Mouse (Mus musculus) liver, postnatal 0 days (tissue): ENCODE data around the gene Celsr3. TPM values are rescaled to one million over a fixed set of nuclear protein-coding genes. Genes with fewer than 3 reads are reported as not detected.

Experiments used
- ATAC-seq: fragments of 200-750 bp; cut with Nextera tagmentation; 2 replicates; pipeline ENCODE4 v1.8.0; 2017; ENCODE audit warnings: mild to moderate bottlenecking, moderate library complexity
- DNase-seq: peaks from one replicate; pipeline ENCODE4 v3.0.0-alpha.2; 2016
- H3K27ac ChIP-seq: fragments of 300-500 bp; sonication (generic); 2 replicates; pipeline ENCODE4 v1.5.1; 2014; ENCODE audit warnings: antibody characterized with exemption, moderate library complexity, mild to moderate bottlenecking, low read depth
- H3K27me3 ChIP-seq: fragments of 300-500 bp; sonication (generic); 2 replicates; pipeline ENCODE4 v1.6.1; 2014; ENCODE audit warnings: low read length, control low read depth, mixed read lengths; ENCODE audit not compliant: insufficient read depth
- H3K36me3 ChIP-seq: fragments of 300-500 bp; sonication (generic); replicated peaks from 2 replicates; pipeline ENCODE4 v1.6.1; 2014; ENCODE audit warnings: mild to moderate bottlenecking, control low read depth, low read length, moderate library complexity, mixed read lengths; ENCODE audit not compliant: insufficient read depth
- H3K4me1 ChIP-seq: fragments of 300-500 bp; sonication (generic); 2 replicates; pipeline ENCODE4 v1.6.1; 2014; ENCODE audit warnings: antibody characterized with exemption, mild to moderate bottlenecking, control low read depth; ENCODE audit not compliant: insufficient read depth
- H3K4me2 ChIP-seq: fragments of 300-500 bp; sonication (generic); 2 replicates; pipeline ENCODE4 v1.6.1; 2014; ENCODE audit warnings: low read depth, mild to moderate bottlenecking, low read length, moderate library complexity, mixed read lengths
- H3K4me3 ChIP-seq: fragments of 300-500 bp; sonication (generic); 2 replicates; pipeline ENCODE4 v1.5.1; 2014; ENCODE audit warnings: low read depth, low read length
- H3K9ac ChIP-seq: fragments of 300-500 bp; sonication (generic); replicated peaks from 2 replicates; pipeline ENCODE4 v1.6.1; 2014; ENCODE audit warnings: mild to moderate bottlenecking, moderate library complexity
- H3K9me3 ChIP-seq: fragments of 300-500 bp; sonication (generic); 2 replicates; pipeline ENCODE4 v1.6.1; 2016; ENCODE audit warnings: mild to moderate bottlenecking, control low read depth, low read length, mixed read lengths
- CTCF ChIP-seq: sonication (generic); IDR thresholded peaks from 2 replicates; pipeline ENCODE4 v1.5.1; 2016; ENCODE audit warnings: antibody characterized with exemption, low read depth
- EP300 ChIP-seq: IDR thresholded peaks from 2 replicates; pipeline ENCODE4 v1.6.1; 2016; ENCODE audit warnings: antibody characterized with exemption, low read depth, mild to moderate bottlenecking
- WGBS: fragments of 180-500 bp; shearing (Covaris S2); extraction: QIAGEN DNeasy Blood & Tissue Kit; methylation state at CpG from one replicate; pipeline ENCODE4 v1.1.7; 2014; ENCODE audit not compliant: insufficient replicate concordance; 5-methylcytosine and 5-hydroxymethylcytosine counted together
- microRNA-seq: library from miRNA; unstranded; fragments of <30 nt; microRNA quantifications from one replicate; pipeline ENCODE4, GENCODE M21; 2016
- polyA plus RNA-seq: library from polyadenylated mRNA; unstranded; fragments of >200 nt; fragmentation: Nextera tagmentation; extraction: Ambion mirVana; gene quantifications from 2 replicates; pipeline ENCODE4 v1.2.1, GENCODE M21; 2015

The Celsr3 gene
- polyA plus RNA-seq, 1 experiment from 2014 or later, result 0.23 TPM

GRCm38 (mm10) chr9:108853635-108854240, 27.6 kb downstream of the Celsr3 start:
- Histone ChIP-seq H3K36me3 (0 out of 2 replicates have a peak, but pooled peaks cover 3% of the 10 kb centered on the region), H3K27me3 (no peaks in the 10 kb centered on the region), H3K27ac (peak overlapping the region; percentile 80), H3K4me1 (peaks cover 24% of the 10 kb centered on the region), H3K4me2 (peak overlapping the region; percentile 100), H3K9ac (peak overlapping the region; percentile 75), H3K4me3 (peak overlapping the region; percentile 69), H3K9me3 (no peaks in the 10 kb centered on the region)
- peak; percentile 81 for TF ChIP-seq CTCF
- no peak for TF ChIP-seq EP300
- peak; percentile 96 for ATAC-seq
- 2% methylated on average over 25 of the region's 25 CpGs for WGBS
- DNase-seq, result peak; percentile 91

GRCm38 (mm10) chr9:108854241-108854696, 28.1 kb downstream of the Celsr3 start:
- Histone ChIP-seq H3K9me3 (no peaks in the 10 kb centered on the region), H3K27ac (peak overlapping the region; percentile 80), H3K4me3 (peak overlapping the region; percentile 69), H3K27me3 (no peaks in the 10 kb centered on the region), H3K9ac (peak overlapping the region; percentile 75), H3K4me1 (peaks cover 29% of the 10 kb centered on the region), H3K36me3 (0 out of 2 replicates have a peak, but pooled peaks cover 3% of the 10 kb centered on the region), H3K4me2 (peak overlapping the region; percentile 100)
- DNase-seq, result peak; percentile 83
- under 1% methylated on average over 28 of the region's 28 CpGs for WGBS
- no peak for TF ChIP-seq CTCF
- no peak for TF ChIP-seq EP300
- ATAC-seq, result peak; percentile 77

GRCm38 (mm10) chr9:108855335-108855734, 29.2 kb downstream of the Celsr3 start:
- Histone ChIP-seq H3K27me3 (no peaks in the 10 kb centered on the region), H3K4me2 (0 out of 2 replicates have a peak overlapping the region, but pooled peaks have one; percentile 100), H3K27ac (no peak overlapping the region), H3K4me1 (peaks cover 29% of the 10 kb centered on the region), H3K9ac (no peak overlapping the region), H3K4me3 (no peak overlapping the region), H3K9me3 (no peaks in the 10 kb centered on the region), H3K36me3 (0 out of 2 replicates have a peak, but pooled peaks cover 3% of the 10 kb centered on the region)
- 52% methylated on average over 5 of the region's 5 CpGs for WGBS
- no peak for ATAC-seq
- DNase-seq, result no peak
- no peak for TF ChIP-seq CTCF
- TF ChIP-seq EP300, result no peak

- Histone ChIP-seq H3K27me3 (no peaks in the 10 kb centered on the region), H3K4me2 (no peak overlapping the region), H3K27ac (no peak overlapping the region), H3K4me3 (no peak overlapping the region), H3K4me1 (peaks cover 20% of the 10 kb centered on the region), H3K9ac (no peak overlapping the region), H3K9me3 (no peaks in the 10 kb centered on the region), H3K36me3 (0 out of 2 replicates have a peak, but pooled peaks cover 3% of the 10 kb centered on the region)
- DNase-seq (no peak), ATAC-seq (no peak)
- no peak for TF ChIP-seq CTCF
- no peak for TF ChIP-seq EP300
- 60% methylated on average over 8 of the region's 8 CpGs for WGBS
These were observed 32.8 kb downstream of the Celsr3 start for GRCm38 (mm10) chr9:108858792-108859527.

Small RNAs within 50 kb of the gene (microRNA-seq; reads per million reads assigned to microRNA genes)
- not detected for gene Gm23156

Other genes with a start within 250 kb of the Celsr3 start
- gene Wdr6, start 247.6 kb upstream of the Celsr3 start, polyA plus RNA-seq, result 4.5 and 5.7 TPM in 2 replicates
- gene P4htm, start 228.7 kb upstream of the Celsr3 start, polyA plus RNA-seq, result 0.40 and 0.41 TPM in 2 replicates
- gene Arih2, start 176.9 kb upstream of the Celsr3 start, polyA plus RNA-seq, result 16.3 and 19.8 TPM in 2 replicates
- gene Slc25a20, start 164.2 kb upstream of the Celsr3 start, polyA plus RNA-seq, result 104 and 114 TPM in 2 replicates
- gene Prkar2a, start 137.0 kb upstream of the Celsr3 start, polyA plus RNA-seq, result 8.2 and 9.7 TPM in 2 replicates
- 12.4 and 18.6 TPM in 2 replicates for gene Ip6k2, start 42.5 kb upstream of the Celsr3 start, polyA plus RNA-seq
- gene Nckipsd, start 18.0 kb upstream of the Celsr3 start, polyA plus RNA-seq, result 4.5 TPM in 2 replicates
- 2.4 TPM in 2 replicates for gene Slc26a6, start 27.0 kb downstream of the Celsr3 start, polyA plus RNA-seq
- not detected in 2 replicates for gene Tmem89, start 88.3 kb downstream of the Celsr3 start, polyA plus RNA-seq
- gene Uqcrc1, start 110.3 kb downstream of the Celsr3 start, polyA plus RNA-seq, result 333 and 345 TPM in 2 replicates
- 0.05 and 0.13 TPM in 2 replicates for gene Col7a1, start 127.3 kb downstream of the Celsr3 start, polyA plus RNA-seq
- not detected in 2 replicates for gene Ucn2, start 159.7 kb downstream of the Celsr3 start, polyA plus RNA-seq
- 3.1 and 3.8 TPM in 2 replicates for gene Pfkfb4, start 165.5 kb downstream of the Celsr3 start, polyA plus RNA-seq
- gene Shisa5, start 212.2 kb downstream of the Celsr3 start, polyA plus RNA-seq, result 34.1 and 35.0 TPM in 2 replicates
- 13.3 and 14.3 TPM in 2 replicates for gene Trex1, start 233.4 kb downstream of the Celsr3 start, polyA plus RNA-seq
- 6.1 and 6.7 TPM in 2 replicates for gene Atrip, start 247.8 kb downstream of the Celsr3 start, polyA plus RNA-seq